Mouse (Mus musculus) cerebellum, postnatal 10 days (tissue): ENCODE measurements around the gene Csnk2a2.

Experiments used
- DNase-seq, 2 experiments: peaks; one replicate each; pipeline ENCODE4 v3.0.0; 2021; ENCODE audit warnings: mixed read lengths in 2 of 2

Gene Csnk2a2

DNA sequence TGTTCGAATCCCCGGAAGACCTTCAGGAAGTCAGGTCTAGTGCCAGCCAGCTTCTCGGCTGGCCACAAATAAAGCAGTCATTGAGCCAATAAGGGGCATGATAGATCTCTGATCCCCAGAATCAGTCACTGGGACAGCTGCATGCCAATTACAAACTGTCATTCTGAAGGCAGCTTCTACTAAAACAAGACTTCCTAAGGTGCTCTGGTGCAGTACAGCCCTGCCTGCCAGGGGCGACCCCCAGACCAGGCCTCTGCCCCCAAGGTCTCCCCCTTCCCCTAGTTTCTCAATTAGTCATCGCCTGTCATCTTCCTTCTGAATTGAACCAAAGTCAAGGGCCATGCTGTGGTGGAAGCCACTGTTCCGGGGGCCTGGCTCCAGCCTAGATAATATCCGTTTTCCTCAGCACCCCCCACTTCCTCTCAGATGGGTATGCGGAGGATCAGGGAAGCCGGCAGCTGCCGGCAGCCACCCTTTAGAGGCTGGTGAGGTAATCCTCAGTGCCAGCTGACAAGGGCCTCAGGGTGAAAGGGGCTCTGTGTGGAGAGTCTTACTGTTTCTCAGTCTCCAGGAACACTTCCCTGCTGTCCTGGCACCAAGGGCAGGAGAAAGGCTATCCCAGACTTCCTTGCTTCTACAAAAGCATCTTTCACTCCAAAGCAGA, 78.4 kb downstream of the Csnk2a2 start:
- DNase-seq: peak in 1 of 2 experiments; percentile 45

DNA sequence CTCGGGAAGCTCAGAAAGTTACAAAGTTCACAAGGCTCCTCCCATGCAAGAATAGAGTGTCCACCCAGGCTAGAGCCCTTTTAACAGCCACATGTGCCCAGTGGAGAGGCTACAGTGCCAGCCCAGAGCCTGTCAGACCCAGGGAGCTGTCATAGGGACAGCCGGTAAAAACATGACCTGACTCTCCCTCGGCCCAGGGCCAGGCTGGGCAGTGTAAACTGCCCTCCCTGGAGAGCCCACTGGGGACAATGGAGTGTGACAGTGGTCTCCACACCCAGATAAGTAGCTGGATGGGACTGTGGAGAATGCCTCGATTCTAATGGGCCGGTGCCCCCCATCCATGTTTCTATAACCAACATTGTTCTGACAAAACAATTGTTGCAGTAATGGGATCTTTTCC, 80.3 kb downstream of the Csnk2a2 start:
- DNase-seq: no peak

DNA sequence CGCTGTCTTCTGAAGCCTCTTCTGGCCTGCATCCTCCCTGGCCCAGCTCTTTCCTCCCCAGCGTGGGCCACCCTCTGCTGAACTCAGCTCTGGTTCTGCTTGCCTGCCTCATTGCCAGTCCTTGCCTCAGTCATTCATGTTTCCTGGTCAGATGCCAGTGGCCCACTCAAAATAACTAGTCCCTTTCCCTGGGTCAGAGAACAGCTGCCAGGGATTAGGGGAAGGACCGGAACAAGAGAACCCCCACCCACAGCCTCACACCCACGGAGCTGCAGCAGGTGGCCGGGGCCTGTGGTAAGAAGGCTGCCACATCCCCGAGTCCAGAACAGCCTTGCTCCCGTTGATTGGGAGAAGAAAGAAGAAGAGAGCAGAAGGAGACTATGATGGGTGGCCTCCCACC, 88.7 kb downstream of the Csnk2a2 start:
- DNase-seq: no peak

- no peak for DNase-seq
These were observed 90.7 kb downstream of the Csnk2a2 start for GRCm38 (mm10) chr8:95399131-95399530.

GRCm38 (mm10) chr8:95397201-95397600, 92.6 kb downstream of the Csnk2a2 start:
- DNase-seq: no peak

DNA sequence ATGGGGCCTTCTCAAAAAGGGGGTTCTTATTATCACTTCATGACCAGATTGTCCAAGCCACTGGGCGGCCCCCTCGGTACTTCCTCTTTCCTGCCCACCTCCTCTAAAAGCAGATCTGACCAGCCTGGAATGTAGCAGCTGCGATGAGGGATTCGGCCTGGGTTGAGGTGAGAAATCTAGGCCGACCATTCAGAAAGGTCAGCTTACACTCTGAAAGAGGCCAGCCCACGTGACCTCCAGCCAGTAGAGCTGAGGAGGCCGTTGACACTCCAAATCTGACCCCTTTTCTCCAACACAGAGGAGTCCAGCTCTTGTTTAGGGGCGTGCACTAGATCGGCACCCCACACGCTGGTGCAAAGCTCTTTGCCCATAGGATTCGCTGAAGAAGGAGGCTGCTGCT, 93.1 kb downstream of the Csnk2a2 start:
- DNase-seq: no peak
